Mouse (Mus musculus) c-Kit-positive CD71-negative TER-119-negative erythroid progenitor cells, embryonic 14.5 days (primary cell): ENCODE results near the gene Med27.

Source experiments
- DNase-seq: peaks from one replicate; pipeline ENCODE4 v3.0.0-alpha.2; 2013; ENCODE audit warnings: low read depth

Gene Med27

DNA sequence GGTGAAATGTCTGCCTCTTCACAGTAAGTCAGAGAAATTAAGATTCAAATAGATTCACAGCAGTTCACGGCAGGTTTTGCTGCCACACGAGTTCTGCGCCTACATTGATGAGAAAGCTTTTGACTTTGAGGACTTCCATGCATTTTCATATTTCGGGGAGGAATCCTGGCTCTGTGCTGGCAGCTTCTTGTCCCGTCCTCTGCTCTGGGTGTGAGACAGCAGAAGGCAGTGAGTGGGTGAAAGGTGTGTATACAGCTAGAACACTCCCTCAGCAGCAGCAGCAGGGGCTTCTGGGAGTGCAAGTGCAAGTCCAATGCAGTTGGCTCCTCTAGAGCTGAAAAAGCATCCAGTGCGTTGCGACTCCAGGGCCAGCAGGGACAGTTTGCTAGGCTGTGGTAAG lies 53.6 kb downstream of the Med27 start:
- DNase-seq = no peak

DNA sequence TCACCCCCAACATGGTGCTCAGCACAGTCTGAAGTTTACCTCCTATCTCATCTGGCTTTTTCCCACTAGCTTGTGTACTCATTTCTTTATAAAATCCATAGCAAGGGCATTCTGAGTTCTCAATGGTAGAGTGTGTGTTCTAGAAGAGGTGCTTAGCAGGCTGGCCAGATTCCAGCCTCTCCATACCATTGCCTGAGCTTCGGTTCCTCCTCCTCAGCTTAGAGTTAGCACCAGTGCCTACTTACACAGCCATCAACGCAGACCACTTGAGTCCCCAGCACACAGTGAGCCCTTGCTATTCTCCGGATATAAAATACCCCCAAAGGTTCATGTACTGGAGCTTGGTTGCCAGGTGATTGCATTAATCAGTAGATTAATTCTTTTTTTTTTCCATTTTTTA lies 54.2 kb downstream of the Med27 start:
- DNase-seq = no peak

DNA sequence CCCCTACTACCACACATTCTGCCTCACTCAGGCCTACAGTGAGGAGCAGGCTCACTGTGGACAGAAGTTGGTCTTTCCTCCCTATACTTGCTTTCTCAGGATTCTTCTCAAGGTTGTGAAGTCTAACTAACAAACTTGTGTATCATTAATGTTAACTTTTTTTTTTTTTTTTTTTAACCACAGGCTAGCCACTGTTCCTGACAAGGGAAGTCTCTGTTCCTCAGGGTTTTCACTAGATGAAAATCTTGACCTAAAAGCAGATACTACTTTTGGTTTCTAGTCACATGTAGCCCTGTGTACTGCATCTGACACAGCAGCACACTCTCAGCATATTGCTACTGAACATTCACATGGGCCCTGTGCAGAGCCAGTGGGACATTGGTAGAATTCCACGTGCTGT lies 55.2 kb downstream of the Med27 start:
- no peak for DNase-seq

- DNase-seq = no peak
Measured at GRCm38 (mm10) chr2:29402550-29403076, 56.0 kb downstream of the Med27 start.

GRCm38 (mm10) chr2:29403799-29404530 lies 57.3 kb downstream of the Med27 start:
- no peak for DNase-seq

DNA sequence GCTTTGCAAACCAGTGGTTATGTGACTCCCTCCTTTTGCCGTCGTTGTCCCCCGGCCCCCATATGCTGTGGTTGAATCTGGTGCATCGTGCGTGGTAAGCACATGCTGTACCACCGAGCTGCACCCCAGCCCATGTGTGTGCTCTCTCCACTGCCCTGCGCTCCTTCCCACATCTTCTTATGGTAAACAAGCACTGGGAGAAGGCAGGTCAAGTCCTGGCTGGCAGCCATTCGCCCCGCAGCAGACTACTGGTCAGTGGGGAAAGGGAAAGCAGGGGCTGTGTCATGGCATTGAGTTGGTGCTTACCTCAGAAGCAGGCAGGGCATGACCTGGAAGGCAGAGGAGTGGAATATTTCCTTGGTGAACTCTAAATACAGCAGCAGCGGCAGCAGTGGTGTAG lies 58.3 kb downstream of the Med27 start:
- no peak for DNase-seq

DNA sequence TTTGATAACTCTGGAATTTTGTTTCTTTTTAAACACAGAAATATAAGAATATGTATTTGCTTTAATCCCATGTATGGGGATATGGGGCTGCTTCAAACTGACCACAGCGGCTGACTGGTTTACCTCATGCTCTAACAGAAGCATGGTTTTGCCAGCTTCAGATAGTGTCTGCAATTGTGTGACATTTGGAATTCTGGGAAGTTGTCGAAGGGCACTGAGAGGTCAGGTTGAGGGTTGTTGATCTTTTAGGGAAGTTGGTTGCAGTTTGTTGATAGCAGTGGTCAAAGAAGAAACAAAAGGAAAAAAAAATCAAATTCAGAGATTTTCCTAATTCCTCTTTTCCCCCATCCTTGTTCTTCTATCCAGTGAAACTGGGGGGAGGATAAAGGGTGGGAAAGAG lies 59.2 kb downstream of the Med27 start:
- no peak for DNase-seq

- DNase-seq = no peak
Measured at GRCm38 (mm10) chr2:29407350-29407749, 60.7 kb downstream of the Med27 start.

DNA sequence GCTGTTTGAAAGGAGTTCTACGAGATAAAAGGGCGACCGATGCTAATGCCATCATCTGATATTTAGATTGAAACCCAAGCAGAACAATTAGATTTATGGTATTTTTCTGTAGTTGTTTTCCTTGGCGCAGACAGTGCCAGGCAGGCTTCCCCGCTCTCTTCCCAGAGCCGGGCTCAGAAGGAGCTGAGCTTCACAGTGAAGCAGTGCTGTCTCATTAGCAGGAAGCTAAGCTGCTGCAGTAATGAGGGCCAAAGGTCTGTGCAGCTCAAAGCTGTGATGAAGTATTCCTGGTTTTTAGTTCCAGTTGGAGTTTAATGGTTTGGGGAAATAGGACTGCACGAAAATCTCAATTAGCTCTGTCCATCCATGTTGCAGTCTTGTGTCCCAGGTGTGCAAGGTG lies 61.1 kb downstream of the Med27 start:
- no peak for DNase-seq

DNA sequence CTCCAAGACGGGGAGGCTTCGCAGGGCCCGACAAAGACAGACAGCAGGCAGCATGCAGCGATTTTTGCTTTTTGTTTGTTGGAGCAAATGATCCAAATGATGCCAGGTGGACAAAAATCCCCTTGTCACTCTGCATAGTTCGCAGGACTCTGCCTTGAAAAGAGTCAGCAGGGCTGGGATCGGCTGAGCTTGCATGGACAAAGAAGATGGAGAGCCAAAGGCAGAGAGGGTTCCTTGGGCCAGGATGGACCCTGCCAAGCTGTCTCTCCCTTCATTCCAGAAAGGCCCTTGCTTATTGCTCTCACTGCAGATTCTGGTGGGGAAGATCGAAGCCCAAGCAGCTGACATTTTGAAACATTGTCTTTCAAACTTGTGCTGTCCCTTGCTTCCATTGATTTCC lies 64.3 kb downstream of the Med27 start:
- DNase-seq = no peak

DNA sequence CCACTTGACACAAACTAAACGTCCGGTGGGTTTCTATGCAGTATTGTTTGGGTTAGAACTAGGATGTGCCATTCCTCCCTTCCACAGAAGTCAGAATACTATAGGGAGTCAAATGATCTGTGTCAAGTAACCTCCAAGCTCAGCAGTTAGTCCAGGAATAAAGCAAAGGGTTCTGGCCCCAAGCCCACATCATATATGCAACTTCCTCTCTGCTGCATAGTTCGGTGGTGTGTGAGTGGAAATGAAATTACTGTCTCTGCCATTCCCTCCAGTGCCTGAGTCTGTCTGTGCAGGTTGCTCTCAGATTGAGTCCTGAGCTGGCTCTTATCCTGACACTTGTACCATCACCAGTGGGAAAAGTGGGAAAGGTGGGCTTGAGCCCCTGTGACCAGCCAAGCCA lies 65.8 kb downstream of the Med27 start:
- no peak for DNase-seq

DNA sequence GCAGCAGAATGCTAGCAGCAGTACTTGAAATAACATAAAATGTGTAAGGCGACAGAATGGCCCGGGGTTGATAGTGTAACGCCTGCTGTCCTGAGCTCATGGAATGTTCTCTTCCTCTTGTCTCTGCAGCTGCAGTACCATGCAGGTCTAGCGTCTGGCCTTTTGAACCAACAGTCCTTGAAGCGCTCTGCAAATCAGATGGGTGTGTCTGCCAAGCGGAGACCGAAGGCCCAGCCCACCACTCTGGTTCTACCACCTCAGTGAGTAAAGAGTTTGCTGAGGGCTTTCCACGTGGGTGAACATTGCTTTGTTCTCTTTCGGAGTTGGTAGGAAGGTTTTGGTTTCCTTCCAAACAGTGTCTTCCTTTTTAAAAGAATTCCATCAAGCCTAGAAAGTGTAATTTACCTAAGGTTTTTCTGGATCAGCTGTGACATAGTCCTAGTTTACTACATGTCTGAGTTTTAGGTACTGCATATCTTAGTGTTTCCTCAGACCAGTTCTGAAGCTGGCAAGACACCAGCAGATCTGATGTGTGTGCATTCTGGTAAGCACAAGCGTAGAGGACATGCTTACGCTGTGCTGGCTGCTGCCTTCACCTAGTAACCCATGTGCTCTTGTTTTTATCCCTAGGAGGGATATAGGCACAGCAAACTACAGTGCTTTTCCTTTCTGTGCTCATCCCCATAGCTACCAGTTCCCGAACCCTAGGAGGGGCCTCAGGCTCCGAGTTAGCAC lies 66.8 kb downstream of the Med27 start:
- DNase-seq = no peak

GRCm38 (mm10) chr2:29414852-29415473 lies 68.3 kb downstream of the Med27 start:
- DNase-seq = no peak

DNA sequence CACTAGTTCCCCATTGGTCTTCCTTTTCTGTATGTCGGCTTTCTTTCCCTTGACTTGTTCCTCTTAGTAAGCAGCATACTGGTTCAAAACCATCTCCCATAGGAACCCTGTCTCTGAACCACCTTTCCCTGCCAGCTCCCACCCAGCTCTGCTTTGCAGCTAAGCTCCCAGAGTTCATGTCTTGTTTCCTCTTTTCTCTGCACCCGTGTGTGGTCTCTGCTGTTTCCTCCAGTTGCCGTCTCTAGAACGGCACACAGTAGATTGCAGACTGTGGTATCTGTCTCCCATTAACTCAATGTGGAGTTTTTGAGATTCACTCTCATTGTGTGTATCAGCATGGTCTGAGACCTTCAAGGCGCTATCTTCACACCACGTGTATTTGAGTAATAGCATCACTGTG lies 71.9 kb downstream of the Med27 start:
- no peak for DNase-seq

DNA sequence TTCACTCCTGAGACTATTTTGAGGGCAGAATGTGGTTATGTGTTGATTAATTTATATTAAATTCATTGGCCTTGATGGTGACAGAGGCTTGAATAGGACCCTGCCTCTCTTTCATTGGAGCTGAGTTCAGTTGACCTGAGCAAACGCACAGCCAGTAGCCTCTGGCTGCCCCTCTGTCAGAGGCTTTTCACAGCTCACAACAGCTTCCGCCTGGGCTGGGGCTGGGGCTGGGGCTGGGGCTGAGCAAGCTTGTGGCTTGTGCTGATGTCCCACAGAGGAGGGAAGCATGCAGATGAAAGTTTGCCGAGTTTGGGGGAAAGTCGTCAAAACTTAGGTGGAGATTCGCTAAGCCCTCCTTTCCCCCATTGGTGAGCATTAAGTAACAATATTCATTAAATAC lies 72.8 kb downstream of the Med27 start:
- no peak for DNase-seq

GRCm38 (mm10) chr2:29419946-29420345 lies 73.3 kb downstream of the Med27 start:
- no peak for DNase-seq

DNA sequence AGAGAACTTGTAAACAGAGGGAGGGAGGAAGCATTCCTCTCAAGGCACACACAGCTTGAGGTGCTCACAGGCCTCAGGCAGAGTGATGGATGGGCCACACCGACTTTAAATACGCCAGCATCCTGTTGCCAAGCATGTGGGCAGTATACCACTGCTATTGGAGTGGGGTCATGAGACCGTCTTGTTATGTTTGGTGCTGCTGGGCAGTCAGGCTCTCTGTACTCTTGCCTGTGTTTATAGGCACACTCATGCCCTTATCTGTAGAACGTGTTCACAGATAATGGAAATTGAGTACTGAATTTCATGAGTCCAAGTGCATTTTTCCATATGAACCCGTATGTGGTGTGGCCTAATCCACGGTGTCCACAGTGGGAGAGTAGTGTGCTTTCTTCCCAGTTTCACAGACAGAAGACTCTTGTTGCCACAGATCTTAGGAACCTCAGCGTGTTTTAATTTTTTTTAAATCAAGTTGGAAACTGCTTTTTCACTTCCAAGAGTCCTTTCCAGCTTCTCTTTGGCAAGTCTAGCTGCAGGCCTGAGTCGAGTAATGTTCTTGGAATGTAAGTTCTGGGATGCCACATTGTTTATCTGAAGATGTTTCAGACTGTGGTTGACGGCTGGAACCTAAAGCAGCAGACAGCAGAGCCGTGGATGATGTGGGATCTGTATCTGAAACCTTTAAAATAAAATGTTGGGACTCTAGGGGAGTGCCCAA lies 75.7 kb downstream of the Med27 start:
- DNase-seq = no peak

- DNase-seq = no peak
Measured at GRCm38 (mm10) chr2:29423059-29423458, 76.4 kb downstream of the Med27 start.

GRCm38 (mm10) chr2:29425386-29425785 lies 78.8 kb downstream of the Med27 start:
- DNase-seq = no peak

GRCm38 (mm10) chr2:29426684-29427083 lies 80.1 kb downstream of the Med27 start:
- DNase-seq = no peak

DNA sequence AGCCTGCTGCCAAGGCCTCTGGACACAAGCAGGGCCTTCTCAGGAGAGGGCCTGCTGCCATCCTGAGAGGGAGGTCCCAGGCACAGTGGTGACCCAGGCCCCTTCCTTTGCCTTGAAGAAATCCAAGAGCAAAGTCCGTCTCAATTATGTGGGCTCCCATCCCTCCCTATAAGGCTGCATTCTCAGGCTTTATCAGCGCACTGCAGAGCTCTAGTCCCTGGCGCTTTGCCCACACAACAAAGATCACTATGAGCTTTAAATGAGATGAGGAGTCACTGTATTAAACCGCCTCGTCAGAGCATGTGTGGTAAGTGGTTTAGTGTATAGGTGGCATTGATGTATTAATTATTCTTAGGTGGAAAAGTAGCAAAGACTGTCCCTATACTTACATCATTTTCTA lies 85.9 kb downstream of the Med27 start:
- no peak for DNase-seq

DNA sequence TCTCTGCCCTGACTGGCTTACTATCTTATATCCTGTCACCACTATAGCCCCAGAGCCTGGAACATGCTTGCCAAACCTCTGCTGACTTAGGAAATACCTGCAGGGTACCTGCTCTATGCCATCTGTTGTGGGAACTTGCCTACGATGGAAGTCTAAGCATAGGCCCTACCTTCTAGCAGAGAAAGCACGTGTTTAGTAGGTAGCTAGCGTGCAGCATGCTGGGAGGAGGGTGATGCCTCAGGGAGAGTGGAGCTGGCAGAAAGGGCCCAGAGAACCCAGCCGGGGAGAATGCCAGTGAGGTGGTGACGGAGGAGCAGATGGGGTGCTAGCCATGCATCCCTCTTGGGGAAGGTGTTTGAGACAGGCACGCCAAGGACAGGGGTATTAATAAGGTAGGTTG lies 89.8 kb downstream of the Med27 start:
- DNase-seq = no peak
